9 mouse cellular contexts compared by ENCODE assay signal in the genomic region with DNA sequence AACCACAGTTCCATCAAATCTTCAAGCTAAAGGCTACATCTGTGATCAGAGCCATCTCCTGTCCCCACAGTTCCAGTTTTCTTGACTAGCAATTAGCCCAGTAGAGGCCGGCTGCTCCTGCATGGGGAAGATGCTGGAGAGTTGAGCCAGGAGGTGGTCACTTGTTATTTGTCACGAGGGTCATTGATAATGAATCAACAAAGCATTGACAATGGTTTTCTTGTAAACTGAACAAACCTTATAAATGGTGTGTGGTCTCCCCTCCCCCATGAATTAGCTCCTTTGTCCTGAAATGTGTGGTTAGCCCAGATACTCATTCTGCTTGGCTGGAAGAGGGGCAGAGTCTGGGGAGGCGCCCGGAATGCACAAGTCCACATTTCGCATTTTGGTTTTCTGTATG.
DNase-seq lines count a peak whose midpoint lies in the region; ATAC-seq and TF ChIP-seq lines count a peak whose summit lies in the region.
"Had no signal": no experiment of that assay in that cellular context is flagged by ENCODE, and none has a peak within 500 bp of the region (broad histone marks: within the 10 kb centered on the region; RNA-seq: fewer than 3 reads in every experiment).

No protein-coding gene starts in this region.

- no peak overlapping the region for H3K9ac ChIP-seq in hindbrain, embryonic 15.5 days
- no peak overlapping the region for H3K9ac ChIP-seq in midbrain, embryonic 15.5 days

- H3K27ac ChIP-seq in cerebellum, adult 2 months (ENCODE audit: insufficient read depth, low read length) = peak overlapping the region; percentile 13; the same call in 1 of the 2 replicates
- H3K27ac ChIP-seq in hindbrain, embryonic 15.5 days (replicated peaks) = peak overlapping the region; percentile 71
- peak overlapping the region; percentile 61 for H3K27ac ChIP-seq in midbrain, embryonic 15.5 days

- DNase-seq in cerebellum, adult 2 months = peak in 1 of 2 experiments; percentile 35
- no peak for DNase-seq in cerebellum, postnatal 36 days
- peak; percentile 39 for DNase-seq in embryo, embryonic 9.5 days (ENCODE audit: extremely low spot score)
- no peak for DNase-seq in adrenal gland, adult 2 months
- no peak for DNase-seq in thymus, adult 18-20 months

- H3K9me3 ChIP-seq in hindbrain, embryonic 15.5 days = no peaks in the 10 kb centered on the region
- H3K9me3 ChIP-seq in midbrain, embryonic 15.5 days = no peaks in the 10 kb centered on the region

- TF ChIP-seq CTCF in cerebellum, adult 2 months (IDR thresholded peaks at IDR 0.05; ENCODE audit: borderline replicate concordance, insufficient read depth, low read depth, low read length) = no peak

- no peaks in the 10 kb centered on the region for H3K36me3 ChIP-seq in hindbrain, embryonic 15.5 days
- H3K36me3 ChIP-seq in midbrain, embryonic 15.5 days (replicated peaks) = no peaks in the 10 kb centered on the region

- no peaks in the 10 kb centered on the region for H3K27me3 ChIP-seq in cerebellum, adult 2 months (ENCODE audit: control insufficient read depth, insufficient read depth, low read length)
- peaks cover 12% of the 10 kb centered on the region; the same call in 1 of the 2 replicates for H3K27me3 ChIP-seq in hindbrain, embryonic 15.5 days
- 0 out of 2 replicates have a peak, but pooled peaks cover 2% of the 10 kb centered on the region for H3K27me3 ChIP-seq in midbrain, embryonic 15.5 days (replicated peaks)

- H3K4me1 ChIP-seq in cerebellum, adult 2 months (ENCODE audit: control insufficient read depth, insufficient read depth, low read length) = no peaks in the 10 kb centered on the region
- H3K4me1 ChIP-seq in hindbrain, embryonic 15.5 days (replicated peaks) = peaks cover 23% of the 10 kb centered on the region
- peaks cover 16% of the 10 kb centered on the region for H3K4me1 ChIP-seq in midbrain, embryonic 15.5 days

- 30% methylated on average over 5 of the region's 5 CpGs for WGBS in cerebellum, adult 2 months
- WGBS in hindbrain, embryonic 15.5 days = 25% methylated on average over 5 of the region's 5 CpGs
- 32% methylated on average over 5 of the region's 5 CpGs for WGBS in midbrain, embryonic 15.5 days

- no peak for TF ChIP-seq POLR2A in cerebellum, adult 2 months (IDR thresholded peaks at IDR 0.05; ENCODE audit: borderline replicate concordance, insufficient read depth, low read length)

- H3K4me3 ChIP-seq in cerebellum, adult 2 months (replicated peaks; ENCODE audit: insufficient read depth, low read depth, low read length) = no peak overlapping the region
- H3K4me3 ChIP-seq in hindbrain, embryonic 15.5 days = no peak overlapping the region
- H3K4me3 ChIP-seq in midbrain, embryonic 15.5 days = no peak overlapping the region

- peak; percentile 65; the same call in 1 of the 2 replicates for ATAC-seq in hindbrain, embryonic 15.5 days (ENCODE audit: low FRiP score, low read depth)
- ATAC-seq in midbrain, embryonic 15.5 days (replicated peaks) = 0 out of 2 replicates have a peak, but pooled peaks have one; percentile 47
- no peak for ATAC-seq in erythroid progenitor cell, adult 5-6 weeks (replicated peaks; ENCODE audit: low FRiP score, poor library complexity, severe bottlenecking)
- ATAC-seq: Patski had no signal

- no peak overlapping the region for H3K4me2 ChIP-seq in hindbrain, embryonic 15.5 days
- no peak overlapping the region for H3K4me2 ChIP-seq in midbrain, embryonic 15.5 days

Comparison
In these comparisons a context has a peak if more than half of its experiments do, and no peak if none do; other contexts are left out.
1. H3K27ac ChIP-seq: peak in every context shown above with its lines; median percentile 71 in hindbrain, embryonic 15.5 days; 61 in midbrain, embryonic 15.5 days; 13 in cerebellum, adult 2 months.